Mouse (Mus musculus): ENCODE measurements around the gene Gucd1. TPM values are rescaled to one million over a fixed set of nuclear protein-coding genes. Genes with fewer than 3 reads are reported as not detected.

Gucd1 gene
- polyA plus RNA-seq, 1 experiment, result 49.1 TPM

GRCm38 (mm10) chr10:75328201-75328704 is 189.5 kb downstream of the Gucd1 start:
- H3K4me1 ChIP-seq (ENCODE audit: control insufficient read depth, insufficient read depth, low read length), result peaks cover 9% of the 10 kb centered on the region
- TF ChIP-seq POLR2A (IDR thresholded peaks at IDR 0.05; ENCODE audit: borderline replicate concordance, extremely low read depth, low read depth, low read length), result no peak
- TF ChIP-seq CTCF (IDR thresholded peaks at IDR 0.05; ENCODE audit: insufficient read depth, low read length), result no peak
- 74% methylated on average over 4 of the region's 4 CpGs for WGBS
- H3K4me3 ChIP-seq (replicated peaks; ENCODE audit: extremely low read depth, low read depth, low read length), result no peak overlapping the region
- DNase-seq, result no peak

DNA sequence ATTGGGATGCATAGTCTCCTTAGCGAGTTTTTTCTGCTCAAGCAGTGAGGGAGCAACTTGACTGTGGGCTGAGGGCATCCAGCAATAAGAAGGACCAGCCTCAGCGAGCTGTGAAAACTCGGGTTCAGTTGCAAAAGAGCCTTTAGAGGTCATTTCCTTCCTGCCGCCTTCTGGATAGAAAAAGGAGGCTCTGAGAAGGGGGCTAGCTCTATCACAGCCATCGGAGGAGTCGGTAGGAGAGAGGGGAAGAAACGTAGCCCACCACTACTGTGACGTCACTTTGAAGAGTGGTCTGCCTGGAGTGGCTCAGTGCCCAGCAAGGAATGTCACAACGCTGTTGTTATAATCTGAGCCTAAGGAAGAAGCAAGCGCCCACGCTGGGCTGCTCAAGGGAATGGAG is 190.7 kb downstream of the Gucd1 start:
- DNase-seq, result no peak
- H3K4me1 ChIP-seq (ENCODE audit: control insufficient read depth, insufficient read depth, low read length), result peaks cover 9% of the 10 kb centered on the region
- TF ChIP-seq POLR2A (IDR thresholded peaks at IDR 0.05; ENCODE audit: borderline replicate concordance, extremely low read depth, low read depth, low read length), result no peak
- TF ChIP-seq CTCF (IDR thresholded peaks at IDR 0.05; ENCODE audit: insufficient read depth, low read length), result no peak
- no peak overlapping the region for H3K4me3 ChIP-seq (replicated peaks; ENCODE audit: extremely low read depth, low read depth, low read length)
- 40% methylated on average over 11 of the region's 11 CpGs for WGBS

- peaks cover 9% of the 10 kb centered on the region for H3K4me1 ChIP-seq (ENCODE audit: control insufficient read depth, insufficient read depth, low read length)
- H3K4me3 ChIP-seq (replicated peaks; ENCODE audit: extremely low read depth, low read depth, low read length), result no peak overlapping the region
- WGBS, result 24% methylated on average over 3 of the region's 3 CpGs
- peak; percentile 24 for DNase-seq
- no peak for TF ChIP-seq POLR2A (IDR thresholded peaks at IDR 0.05; ENCODE audit: borderline replicate concordance, extremely low read depth, low read depth, low read length)
- TF ChIP-seq CTCF (IDR thresholded peaks at IDR 0.05; ENCODE audit: insufficient read depth, low read length), result no peak
Observed at GRCm38 (mm10) chr10:75326553-75326952, 191.2 kb downstream of the Gucd1 start.

- no peak overlapping the region for H3K4me3 ChIP-seq (replicated peaks; ENCODE audit: extremely low read depth, low read depth, low read length)
- H3K4me1 ChIP-seq (ENCODE audit: control insufficient read depth, insufficient read depth, low read length), result peaks cover 9% of the 10 kb centered on the region
- WGBS, result 95% methylated on average over 23 of the region's 23 CpGs
- TF ChIP-seq CTCF (IDR thresholded peaks at IDR 0.05; ENCODE audit: insufficient read depth, low read length) (no peak), POLR2A (IDR thresholded peaks at IDR 0.05; ENCODE audit: borderline replicate concordance, extremely low read depth, low read depth, low read length) (no peak)
- DNase-seq, result no peak
Observed at GRCm38 (mm10) chr10:75325821-75326220, 192.0 kb downstream of the Gucd1 start.

DNA sequence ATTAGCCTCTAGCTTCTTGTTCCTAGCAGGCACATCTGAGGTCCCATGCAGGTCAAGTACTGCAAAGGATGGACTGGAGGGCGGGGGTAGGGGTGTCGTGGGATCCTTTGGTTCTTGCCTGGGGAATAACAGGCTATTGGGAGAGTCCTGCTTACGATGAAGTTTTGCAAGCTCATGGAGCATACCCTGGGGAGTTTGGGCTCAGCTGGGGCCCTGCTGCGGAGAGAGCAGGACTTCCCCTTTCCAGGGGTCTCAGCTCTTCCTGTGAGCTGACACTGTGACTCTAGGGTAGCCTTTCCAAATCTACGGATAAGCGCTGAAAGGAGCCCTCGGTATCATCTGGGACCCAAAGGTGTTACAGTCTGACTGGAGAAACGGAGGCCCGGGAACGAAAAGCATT is 193.4 kb downstream of the Gucd1 start:
- Histone ChIP-seq H3K4me3 (replicated peaks; ENCODE audit: extremely low read depth, low read depth, low read length) (no peak overlapping the region), H3K4me1 (ENCODE audit: control insufficient read depth, insufficient read depth, low read length) (peaks cover 9% of the 10 kb centered on the region)
- TF ChIP-seq POLR2A (IDR thresholded peaks at IDR 0.05; ENCODE audit: borderline replicate concordance, extremely low read depth, low read depth, low read length) (no peak), CTCF (IDR thresholded peaks at IDR 0.05; ENCODE audit: insufficient read depth, low read length) (no peak)
- 76% methylated on average over 10 of the region's 10 CpGs for WGBS
- no peak for DNase-seq

GRCm38 (mm10) chr10:75323986-75324385 is 193.8 kb downstream of the Gucd1 start:
- TF ChIP-seq CTCF (IDR thresholded peaks at IDR 0.05; ENCODE audit: insufficient read depth, low read length) (no peak), POLR2A (IDR thresholded peaks at IDR 0.05; ENCODE audit: borderline replicate concordance, extremely low read depth, low read depth, low read length) (no peak)
- no peak overlapping the region for H3K4me3 ChIP-seq (replicated peaks; ENCODE audit: extremely low read depth, low read depth, low read length)
- no peak for DNase-seq
- H3K4me1 ChIP-seq (ENCODE audit: control insufficient read depth, insufficient read depth, low read length), result peaks cover 9% of the 10 kb centered on the region
- WGBS, result 66% methylated on average over 8 of the region's 8 CpGs

DNA sequence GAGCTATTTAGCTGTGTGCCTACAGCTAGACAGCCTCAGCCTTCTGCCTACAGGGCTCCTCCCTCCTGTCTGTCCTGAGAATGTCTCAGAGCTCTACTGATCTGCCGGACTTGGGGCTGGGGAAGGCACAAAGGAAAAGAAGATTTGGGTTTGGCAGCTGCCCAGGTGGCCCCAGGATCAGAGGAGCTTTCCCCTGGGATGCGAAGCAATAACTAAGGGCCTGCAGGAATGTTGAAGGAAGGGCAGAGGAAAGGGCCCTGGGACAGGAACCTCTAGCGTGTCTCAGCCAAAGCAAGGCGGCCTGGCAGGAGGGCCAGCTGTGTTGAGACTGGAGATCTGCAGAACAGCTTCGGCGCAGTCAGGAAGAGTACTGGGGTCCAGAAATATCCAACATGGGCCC is 194.8 kb downstream of the Gucd1 start:
- no peak for TF ChIP-seq CTCF (IDR thresholded peaks at IDR 0.05; ENCODE audit: insufficient read depth, low read length)
- no peak for TF ChIP-seq POLR2A (IDR thresholded peaks at IDR 0.05; ENCODE audit: borderline replicate concordance, extremely low read depth, low read depth, low read length)
- peaks cover 14% of the 10 kb centered on the region for H3K4me1 ChIP-seq (ENCODE audit: control insufficient read depth, insufficient read depth, low read length)
- WGBS, result 51% methylated on average over 6 of the region's 6 CpGs
- no peak for DNase-seq
- no peak overlapping the region for H3K4me3 ChIP-seq (replicated peaks; ENCODE audit: extremely low read depth, low read depth, low read length)

- peaks cover 8% of the 10 kb centered on the region for H3K4me1 ChIP-seq (ENCODE audit: control insufficient read depth, insufficient read depth, low read length)
- H3K4me3 ChIP-seq (replicated peaks; ENCODE audit: extremely low read depth, low read depth, low read length), result no peak overlapping the region
- no peak for TF ChIP-seq CTCF (IDR thresholded peaks at IDR 0.05; ENCODE audit: insufficient read depth, low read length)
- no peak for TF ChIP-seq POLR2A (IDR thresholded peaks at IDR 0.05; ENCODE audit: borderline replicate concordance, extremely low read depth, low read depth, low read length)
- no peak for DNase-seq
- WGBS, result 44% methylated on average over 4 of the region's 4 CpGs
Observed at GRCm38 (mm10) chr10:75320321-75320720, 197.5 kb downstream of the Gucd1 start.

- 59% methylated on average over 6 of the region's 6 CpGs for WGBS
- TF ChIP-seq CTCF (IDR thresholded peaks at IDR 0.05; ENCODE audit: insufficient read depth, low read length) (no peak), POLR2A (IDR thresholded peaks at IDR 0.05; ENCODE audit: borderline replicate concordance, extremely low read depth, low read depth, low read length) (no peak)
- DNase-seq, result no peak
- Histone ChIP-seq H3K4me1 (ENCODE audit: control insufficient read depth, insufficient read depth, low read length) (peaks cover 8% of the 10 kb centered on the region), H3K4me3 (replicated peaks; ENCODE audit: extremely low read depth, low read depth, low read length) (peak overlapping the region; percentile 71)
Observed at GRCm38 (mm10) chr10:75318206-75318605, 199.6 kb downstream of the Gucd1 start.

DNA sequence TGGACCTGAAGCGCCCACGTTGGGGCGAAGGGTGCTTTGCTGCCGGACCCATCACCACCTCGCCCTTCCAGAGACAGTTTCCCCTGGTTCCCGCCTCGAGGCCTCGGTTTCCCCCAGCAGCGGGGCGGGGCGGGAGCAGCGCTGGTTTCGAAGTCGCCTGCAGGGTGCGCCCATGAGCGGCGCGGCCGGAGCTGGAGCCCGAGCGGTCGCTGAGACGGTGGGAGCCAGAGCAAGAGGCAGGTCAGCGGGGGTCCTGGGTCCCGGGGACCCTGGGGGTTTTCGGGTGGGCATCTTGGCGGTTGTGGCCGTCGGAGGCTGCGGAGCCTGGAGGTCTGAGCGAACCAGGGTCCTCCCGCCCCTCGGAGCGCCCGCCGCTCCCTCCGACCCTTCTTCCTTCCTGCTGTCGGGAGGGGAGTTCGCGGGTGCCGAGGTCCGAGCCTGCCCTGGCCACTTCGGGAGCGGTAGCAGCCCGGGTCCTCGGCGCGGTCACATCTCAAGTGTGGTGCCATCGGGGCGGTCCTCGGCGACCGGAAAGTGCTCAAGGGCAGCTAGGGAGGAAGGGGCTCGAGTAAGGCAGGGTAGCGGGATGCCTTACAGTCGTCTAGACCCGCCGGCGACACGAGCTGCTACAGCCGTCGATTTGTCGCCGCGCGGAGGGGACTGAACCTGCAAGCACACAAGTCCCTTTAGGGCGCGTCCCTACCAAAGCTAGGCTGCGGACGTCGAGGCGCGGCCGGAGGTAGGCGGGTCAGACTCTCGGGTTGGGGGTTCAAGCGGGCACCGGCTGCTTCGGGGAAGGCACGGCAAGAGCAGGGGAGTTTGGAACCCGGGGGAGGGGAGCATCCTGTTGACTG is 200.6 kb downstream of the Gucd1 start:
- peaks cover 8% of the 10 kb centered on the region for H3K4me1 ChIP-seq (ENCODE audit: control insufficient read depth, insufficient read depth, low read length)
- under 1% methylated on average over 81 of the region's 81 CpGs for WGBS
- H3K4me3 ChIP-seq (replicated peaks; ENCODE audit: extremely low read depth, low read depth, low read length), result peak overlapping the region; percentile 71
- peak; percentile 36; the same call in 1 of the 2 replicates for TF ChIP-seq CTCF (IDR thresholded peaks at IDR 0.05; ENCODE audit: insufficient read depth, low read length)
- no peak for TF ChIP-seq POLR2A (IDR thresholded peaks at IDR 0.05; ENCODE audit: borderline replicate concordance, extremely low read depth, low read depth, low read length)
- peak; percentile 70 for DNase-seq
